Mouse (Mus musculus): Measurements from ENCODE around the gene Specc1l. TPM values are rescaled to one million over a fixed set of nuclear protein-coding genes. Genes with fewer than 3 reads are reported as not detected.

Gene Specc1l
- total RNA-seq (2021) (10 to 100 TPM; 58.8 to 64.0 TPM), polyA plus RNA-seq (2012; rRNA removed) (24.3 and 27.8 TPM in 2 replicates)
- long read RNA-seq, full-length matches to known transcripts, result 11 of 19 reads
- long read RNA-seq, partial matches to known transcripts, result 4 of 19 reads
- long read RNA-seq, other reads (novel, unspliced or antisense), result 4 of 19 reads

DNA sequence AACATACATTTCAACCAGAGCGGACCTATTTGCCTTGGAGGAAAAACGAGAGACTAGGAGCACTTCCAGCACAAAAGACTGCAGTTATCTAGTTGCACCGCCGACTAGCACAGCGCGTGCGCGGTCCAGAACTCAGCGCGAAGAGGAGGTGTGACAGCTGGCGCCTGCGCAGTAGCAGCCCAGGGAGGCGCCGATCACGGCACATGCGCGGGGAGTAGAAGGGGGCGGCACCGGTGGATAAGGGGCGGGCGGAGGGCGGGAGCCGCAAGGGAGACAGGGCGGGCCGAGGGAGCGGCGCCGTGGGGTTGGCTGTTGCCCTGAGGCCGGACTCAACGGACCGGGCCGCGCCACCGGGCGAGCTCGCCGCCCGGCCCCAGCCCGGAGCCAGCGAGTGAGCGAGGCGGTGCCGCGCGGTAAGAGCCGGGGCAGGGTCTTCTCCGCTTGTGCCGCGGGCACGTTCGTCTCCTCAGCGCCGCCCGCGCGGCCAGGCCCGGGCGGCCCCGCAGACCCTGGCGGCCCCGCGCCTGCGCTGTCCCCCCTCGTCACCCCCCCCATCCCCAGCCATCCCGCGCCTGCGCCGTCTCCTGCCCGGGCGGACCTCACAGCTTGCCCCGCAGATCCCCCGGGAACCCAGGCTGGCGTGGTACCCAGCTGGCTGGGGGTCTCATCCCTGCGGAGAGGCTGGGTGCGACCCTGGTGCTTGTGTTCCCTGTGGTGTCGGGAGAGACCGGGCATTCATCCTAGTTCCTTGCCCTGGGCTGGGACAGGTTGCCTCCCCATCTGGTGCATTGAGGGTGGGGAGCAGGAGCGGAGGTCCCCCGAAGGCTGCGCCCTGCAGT lies at the start of gene Specc1l:
TSS of gene Specc1l (plus strand) at position 267 of the 839 bp plus-strand sequence.
- peak; percentile 98 for DNase-seq

- peak; percentile 66 for DNase-seq
These were observed 45.9 kb upstream of the Specc1l start for GRCm38 (mm10) chr10:75165825-75166481.

DNA sequence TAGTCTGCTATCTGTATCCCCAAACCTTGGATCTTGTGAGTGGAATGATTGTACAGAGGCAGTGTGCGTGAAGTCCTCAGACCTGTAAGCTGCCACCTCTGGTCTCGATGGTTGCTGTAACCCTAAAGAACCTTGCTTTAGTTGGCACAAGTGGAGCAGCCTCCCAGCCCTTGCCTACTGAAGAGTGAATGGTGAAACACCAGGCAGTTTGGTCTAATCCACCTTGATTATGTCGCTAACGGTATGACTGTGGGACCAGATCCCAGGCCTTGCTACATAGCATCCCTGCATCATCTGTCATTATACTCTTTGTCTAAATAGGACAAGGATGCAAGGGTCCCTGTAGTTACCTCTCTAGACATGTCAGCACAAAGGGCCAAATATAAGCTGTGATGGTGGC lies 45.3 kb upstream of the Specc1l start:
- DNase-seq, result no peak

DNA sequence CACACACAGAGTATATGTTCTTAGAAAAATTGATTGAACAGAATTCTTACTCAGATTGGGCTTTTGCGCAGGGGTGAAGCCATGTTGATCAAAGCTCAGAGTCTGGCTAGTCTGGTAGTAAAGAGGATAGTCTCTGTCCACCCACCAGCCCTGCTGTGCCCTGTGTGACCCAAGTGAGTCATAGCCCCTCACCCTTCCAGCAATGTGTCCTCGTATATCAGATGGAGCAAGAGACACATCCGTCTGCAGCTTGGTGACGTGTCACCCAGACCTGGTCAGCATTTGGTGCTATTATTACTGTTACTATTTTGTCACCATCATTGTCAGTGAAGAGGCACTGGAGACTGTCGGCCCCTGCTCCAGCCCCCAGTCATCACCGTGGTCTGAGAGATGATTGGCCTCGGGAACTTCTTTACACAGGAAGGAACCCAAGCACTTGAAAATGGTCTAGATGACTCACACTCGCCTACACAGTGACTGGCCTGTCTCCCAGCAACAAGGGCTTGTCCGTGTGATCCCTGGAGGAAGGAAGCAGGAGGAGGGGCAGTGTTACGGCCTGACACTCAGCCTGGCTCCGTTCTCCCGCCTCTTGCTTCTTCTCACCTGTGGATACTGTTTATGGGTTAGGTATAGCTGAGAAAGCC lies 41.5 kb upstream of the Specc1l start:
- DNase-seq, result peak; percentile 82

DNA sequence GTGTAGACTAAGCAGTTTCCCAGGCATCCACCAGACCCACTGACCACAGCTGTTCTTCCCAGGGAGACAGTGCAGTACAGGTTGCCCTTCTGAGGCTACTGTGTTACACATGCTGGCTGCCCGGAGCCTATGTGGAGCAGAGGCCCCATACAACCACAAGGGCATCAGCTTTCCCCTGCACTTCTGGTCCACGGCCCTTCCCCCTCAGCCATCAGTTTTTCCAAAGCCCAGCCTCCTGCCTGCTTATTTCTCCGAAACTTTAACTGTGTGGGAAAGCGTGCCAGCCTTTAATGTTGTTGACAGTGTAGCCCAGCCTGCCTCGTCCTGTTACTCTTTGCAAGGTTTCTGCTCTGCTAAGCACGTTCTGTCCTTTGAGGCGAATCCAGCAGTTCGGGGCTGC lies 38.8 kb upstream of the Specc1l start:
- no peak for DNase-seq

DNA sequence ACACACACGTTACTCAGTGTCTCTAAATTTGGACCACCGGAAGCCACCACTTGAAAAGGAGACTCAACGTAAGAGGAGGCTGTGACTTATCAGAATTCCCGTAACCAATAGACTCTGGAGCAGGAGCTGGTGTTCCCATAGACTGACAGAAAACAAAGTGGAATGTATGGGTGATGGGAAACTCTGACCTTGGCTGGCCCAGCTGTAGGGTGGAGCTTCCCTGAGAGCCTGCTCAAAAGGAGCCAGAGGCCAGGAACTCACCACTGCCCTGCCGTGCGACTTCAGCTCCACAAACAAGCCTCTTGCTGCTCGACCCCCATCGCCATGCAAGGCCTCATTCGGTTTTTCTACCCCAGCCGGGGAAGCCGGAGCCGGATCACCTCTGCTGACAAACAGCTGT lies 38.2 kb upstream of the Specc1l start:
- DNase-seq, result peak; percentile 51

DNA sequence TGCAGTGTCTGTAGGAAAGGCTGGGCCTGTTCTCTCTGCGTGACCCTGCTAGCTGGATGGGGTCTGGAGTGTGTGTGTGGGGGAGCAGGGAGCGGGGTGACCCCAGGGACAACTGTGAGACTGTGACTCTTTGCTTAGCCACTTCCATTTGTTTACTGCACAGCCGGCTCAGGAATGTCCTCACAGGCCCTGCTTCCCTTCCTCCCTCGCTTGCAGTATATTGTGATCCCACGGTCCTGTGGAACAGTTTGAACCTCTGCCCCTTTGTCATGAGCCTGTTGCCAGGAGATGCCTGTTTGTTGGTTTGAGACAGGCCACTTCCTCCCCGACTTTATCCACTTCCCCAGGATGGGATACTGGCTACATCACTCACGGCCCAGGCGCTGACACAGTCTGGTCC lies 35.4 kb upstream of the Specc1l start:
- DNase-seq, result no peak

GRCm38 (mm10) chr10:75178911-75179310 lies 33.0 kb upstream of the Specc1l start:
- no peak for DNase-seq

DNA sequence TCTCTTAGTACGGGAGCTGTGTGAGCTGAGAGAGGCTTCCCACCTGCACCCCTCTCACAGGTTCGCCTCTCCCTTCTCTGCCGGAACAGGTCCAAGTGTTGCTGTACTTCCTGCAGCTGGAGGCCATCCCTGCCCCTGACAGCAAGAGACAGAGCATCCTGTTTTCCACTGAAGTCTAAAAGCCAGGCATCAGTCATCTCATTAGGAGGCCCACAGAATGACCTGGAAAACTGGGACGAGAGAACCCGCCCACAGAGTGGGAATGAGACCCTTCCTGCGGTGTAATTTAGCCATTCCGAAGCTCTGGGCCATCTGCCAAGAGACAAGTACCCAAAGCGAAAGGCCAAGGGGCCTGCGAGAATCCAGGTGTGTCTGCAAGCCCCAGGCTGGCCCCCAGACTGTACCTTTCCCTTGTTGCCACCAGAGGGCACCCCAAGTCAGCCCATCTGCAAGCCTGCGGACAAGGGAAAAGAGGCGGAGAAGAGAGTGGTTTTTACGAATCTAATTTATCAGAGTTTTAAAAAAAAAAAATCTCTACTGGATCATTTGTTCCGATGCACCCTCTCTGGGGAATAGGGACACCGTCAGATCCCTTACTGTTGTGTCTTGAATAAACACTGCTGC lies 29.6 kb upstream of the Specc1l start:
- peak; percentile 75 for DNase-seq

- DNase-seq, result no peak
These were observed 27.0 kb upstream of the Specc1l start for GRCm38 (mm10) chr10:75184826-75185225.

GRCm38 (mm10) chr10:75186551-75186950 lies 25.3 kb upstream of the Specc1l start:
- no peak for DNase-seq

DNA sequence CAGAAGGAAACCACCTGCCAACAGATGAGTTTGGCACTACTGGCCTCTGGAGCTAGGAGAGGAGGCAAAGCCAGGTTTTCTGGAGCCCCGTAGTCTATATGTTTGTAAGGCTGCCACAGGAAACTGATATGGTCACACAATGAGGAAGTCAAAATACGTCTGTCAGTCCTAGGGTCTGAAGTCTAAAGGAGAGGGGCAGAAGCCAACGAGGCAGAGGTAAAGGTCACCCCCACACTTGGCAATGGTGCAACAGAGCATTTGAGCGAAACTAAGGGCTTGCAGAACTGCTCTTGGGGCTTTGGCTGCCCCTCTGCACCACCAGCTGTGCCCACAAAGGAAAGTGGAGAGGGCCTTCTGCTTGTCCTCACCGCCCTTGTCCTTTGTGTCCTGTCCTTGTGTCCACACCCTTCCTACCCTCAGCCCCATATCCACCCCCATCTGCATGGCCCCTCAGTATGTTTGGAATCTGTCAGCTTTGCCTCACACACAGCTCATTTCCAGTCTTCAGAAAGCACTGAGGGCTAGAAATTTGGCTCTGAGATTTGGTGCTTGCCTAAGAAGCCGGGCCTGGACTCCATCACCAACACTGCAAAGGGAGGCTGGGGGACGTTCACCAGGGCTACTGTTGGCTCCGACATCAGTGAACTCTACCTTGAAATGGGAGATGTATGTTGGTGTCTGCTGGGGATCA lies 24.4 kb upstream of the Specc1l start:
- no peak for DNase-seq

DNA sequence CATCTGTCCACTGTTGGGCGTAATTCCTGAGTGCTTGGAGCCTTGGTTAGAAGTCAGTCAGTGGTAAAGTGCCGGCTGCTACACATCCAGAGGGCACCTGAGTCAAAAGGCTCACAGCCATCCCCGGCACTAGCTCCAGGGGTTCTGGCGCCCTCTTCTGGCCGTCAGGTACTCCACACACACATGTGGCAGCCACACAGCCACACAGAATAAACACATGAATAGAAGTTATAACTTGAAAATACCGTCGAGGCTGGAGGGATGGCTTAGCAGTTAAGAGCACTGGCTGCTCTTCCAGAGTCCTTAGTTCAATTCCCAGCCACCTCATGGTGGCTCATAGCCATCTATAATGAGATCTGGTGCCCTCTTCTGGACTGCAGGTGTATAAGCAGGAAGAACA lies 20.2 kb upstream of the Specc1l start:
- no peak for DNase-seq

DNA sequence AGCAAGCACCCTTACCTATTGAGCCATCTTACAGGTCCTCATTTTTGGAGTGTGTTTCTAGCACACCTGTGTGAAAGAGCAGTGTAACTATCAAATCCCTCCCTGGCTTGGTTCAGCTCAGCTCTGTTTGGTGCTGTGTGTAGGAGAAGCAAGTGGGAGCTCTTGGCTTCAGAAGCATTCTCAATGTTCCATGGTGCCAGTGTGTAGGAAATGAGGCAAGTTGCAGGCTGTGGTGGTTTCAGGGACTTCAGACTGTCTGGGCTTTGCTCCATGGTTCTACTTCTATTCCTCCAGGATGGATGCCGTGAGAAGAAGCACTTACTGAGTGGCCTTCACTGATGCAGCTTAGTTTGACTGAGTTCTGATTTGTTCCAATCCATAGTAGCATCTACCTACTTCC lies 14.1 kb upstream of the Specc1l start:
- DNase-seq, result no peak

DNA sequence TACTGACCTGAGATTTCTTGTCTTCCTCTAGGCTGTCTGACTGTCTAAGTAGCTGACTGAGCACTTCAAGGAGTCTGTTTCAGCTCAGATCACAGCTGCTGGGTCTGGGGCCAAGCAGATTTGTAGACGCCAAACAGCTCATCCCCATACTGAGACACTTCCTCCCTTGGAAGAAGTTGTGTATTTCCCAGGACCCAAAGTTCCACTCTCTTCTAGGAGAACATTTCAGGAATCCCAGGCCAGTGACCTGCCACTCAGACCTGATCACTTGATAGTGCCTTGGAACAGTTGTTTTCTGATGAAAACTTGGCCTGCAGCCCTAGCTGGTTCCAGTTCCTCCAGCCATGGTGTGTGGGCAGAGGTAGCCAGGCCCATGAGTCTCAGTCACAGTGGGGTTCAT lies 11.1 kb upstream of the Specc1l start:
- no peak for DNase-seq

GRCm38 (mm10) chr10:75206192-75206591 lies 5.7 kb upstream of the Specc1l start:
- no peak for DNase-seq

DNA sequence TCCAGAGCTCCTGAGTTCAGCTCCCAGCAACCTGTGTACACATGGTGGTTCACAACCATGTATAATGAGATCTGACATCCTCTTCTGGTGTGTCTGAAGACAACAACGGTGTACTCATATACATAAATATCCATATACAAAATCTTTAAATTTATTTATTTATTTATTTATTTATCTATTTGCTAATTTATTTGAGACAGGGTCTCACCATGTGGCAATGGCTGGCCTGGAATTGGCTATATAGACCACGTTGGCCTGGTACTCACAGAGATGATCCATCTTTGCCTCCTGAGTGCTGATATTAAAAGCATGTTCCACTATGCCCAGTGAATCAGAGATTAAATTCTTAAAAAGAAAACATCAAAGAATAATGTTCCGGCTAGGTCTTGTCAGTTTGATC lies 1.0 kb upstream of the Specc1l start:
- no peak for DNase-seq

DNA sequence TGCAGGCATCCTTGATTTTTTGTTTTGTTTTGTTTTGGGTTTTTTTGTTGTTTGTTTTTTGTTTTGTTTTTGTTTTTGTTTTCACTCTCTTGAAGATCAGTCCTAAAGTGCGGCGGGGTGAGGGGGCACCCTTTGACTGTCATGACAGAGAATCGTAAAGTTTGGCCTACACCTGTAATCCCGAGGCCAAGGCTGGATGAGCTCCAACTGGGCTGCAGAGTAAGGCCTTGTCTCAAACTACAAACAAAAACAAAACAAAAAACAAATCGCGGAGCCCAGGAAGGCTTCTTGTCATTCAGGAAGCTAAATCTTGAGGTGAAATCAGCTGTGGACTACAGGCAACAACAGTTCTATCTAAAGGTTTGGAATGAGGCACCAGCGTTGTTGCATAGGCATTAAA lies 1.1 kb downstream of the Specc1l start:
- DNase-seq, result no peak

- DNase-seq, result no peak
These were observed 8.8 kb downstream of the Specc1l start for GRCm38 (mm10) chr10:75220722-75221121.

GRCm38 (mm10) chr10:75221936-75222610 lies 10.2 kb downstream of the Specc1l start:
- no peak for DNase-seq

GRCm38 (mm10) chr10:75222611-75222998 lies 10.7 kb downstream of the Specc1l start:
- peak; percentile 71 for DNase-seq

Data from adrenal gland, adult 2 months (tissue).